Mouse (Mus musculus) hematopoietic multipotent progenitor cell, adult 10-12 weeks (in vitro differentiated cells): ENCODE results near the gene Tbc1d22b. TPM values are rescaled to one million over a fixed set of nuclear protein-coding genes. Genes with fewer than 3 reads are reported as not detected.

ENCODE experiments used
- polyA plus RNA-seq: library from polyadenylated mRNA; stranded (reverse); fragments of >175 nt; gene quantifications from 2 replicates; pipeline ENCODE4 v1.2.3, GENCODE M21; 2012; ENCODE audit warnings: low replicate concordance

The Tbc1d22b gene
- polyA plus RNA-seq: 37.5 and 54.1 TPM in 2 replicates

DNA sequence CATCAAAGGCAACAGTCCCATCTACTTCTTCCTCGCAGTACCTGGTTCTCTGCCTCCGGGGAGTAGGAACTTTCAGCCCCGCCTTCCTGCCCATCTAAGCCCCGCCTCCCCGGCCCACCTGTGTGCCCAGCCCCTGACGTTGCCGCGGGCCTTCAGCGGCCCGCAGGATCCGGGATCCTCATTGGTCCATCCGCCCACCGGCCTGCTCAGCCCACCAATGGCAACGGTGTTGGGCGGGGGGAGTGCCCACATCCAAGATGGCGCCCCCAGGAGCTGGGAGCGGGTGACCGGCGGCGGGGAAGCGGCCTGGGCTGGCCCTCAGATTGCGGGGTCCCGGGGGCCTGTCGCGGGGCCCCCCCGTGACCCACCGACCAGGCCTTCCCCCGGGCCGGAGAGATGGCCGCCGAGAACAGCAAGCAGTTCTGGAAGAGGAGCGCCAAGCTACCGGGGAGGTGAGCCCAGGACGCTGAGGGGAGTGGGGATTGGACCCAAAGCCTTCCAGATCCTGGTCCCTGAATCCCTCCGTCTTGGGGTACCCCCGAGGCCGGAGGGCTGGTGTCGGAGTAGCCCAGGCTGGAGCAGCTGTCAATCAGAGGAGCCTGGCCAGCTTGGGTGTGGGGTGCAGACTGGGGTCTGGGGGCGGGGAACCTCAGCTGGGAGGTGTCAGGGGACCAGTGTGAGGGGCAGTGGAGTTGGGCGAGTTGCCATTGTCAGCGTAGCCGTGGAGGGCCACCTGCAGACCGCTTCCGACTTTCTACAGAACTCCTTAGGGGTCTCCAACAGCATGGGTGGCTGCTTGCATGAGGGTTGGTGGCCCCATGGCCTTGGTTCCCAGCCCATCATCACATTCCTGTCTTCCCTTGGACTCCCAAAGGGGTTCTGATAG is at the start of gene Tbc1d22b, which contains the start of gene Gm17657:
Tbc1d22b (plus strand) TSS at position 243 of the 886 bp plus-strand sequence.
Gm17657 (minus strand) TSS at position 96 of the 886 bp plus-strand sequence.

DNA sequence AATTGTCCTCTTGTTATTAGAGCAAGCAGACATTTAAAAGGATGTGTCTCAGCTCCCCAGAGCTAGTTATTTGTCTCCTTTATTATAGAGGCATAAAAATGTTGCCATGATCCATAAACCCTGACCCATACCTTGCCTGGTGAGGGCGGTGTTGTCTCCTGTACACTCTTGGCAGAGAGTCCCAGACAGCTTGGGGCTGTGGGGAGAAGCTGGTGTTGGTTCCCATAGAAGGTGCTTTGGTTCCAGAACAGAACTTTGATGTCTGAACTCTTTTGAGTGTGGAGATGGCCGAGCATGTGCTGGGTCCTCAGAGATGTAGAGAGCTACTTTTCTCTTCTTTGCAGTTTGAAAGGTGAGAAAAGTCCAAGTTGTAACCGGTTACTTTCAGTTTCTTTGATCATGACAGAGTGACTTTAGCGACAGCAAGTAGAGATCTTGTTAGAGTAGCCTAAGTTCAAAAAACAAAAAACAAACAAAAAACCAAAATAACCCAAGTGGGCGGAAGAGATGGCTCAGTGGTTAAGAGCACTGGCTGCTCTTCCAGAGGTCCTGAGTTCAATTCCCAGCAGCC is 2.7 kb downstream of the Tbc1d22b start, which contains the start of gene Tmem217:
Tmem217 (minus strand) TSS at position 224 of the 571 bp plus-strand sequence.

DNA sequence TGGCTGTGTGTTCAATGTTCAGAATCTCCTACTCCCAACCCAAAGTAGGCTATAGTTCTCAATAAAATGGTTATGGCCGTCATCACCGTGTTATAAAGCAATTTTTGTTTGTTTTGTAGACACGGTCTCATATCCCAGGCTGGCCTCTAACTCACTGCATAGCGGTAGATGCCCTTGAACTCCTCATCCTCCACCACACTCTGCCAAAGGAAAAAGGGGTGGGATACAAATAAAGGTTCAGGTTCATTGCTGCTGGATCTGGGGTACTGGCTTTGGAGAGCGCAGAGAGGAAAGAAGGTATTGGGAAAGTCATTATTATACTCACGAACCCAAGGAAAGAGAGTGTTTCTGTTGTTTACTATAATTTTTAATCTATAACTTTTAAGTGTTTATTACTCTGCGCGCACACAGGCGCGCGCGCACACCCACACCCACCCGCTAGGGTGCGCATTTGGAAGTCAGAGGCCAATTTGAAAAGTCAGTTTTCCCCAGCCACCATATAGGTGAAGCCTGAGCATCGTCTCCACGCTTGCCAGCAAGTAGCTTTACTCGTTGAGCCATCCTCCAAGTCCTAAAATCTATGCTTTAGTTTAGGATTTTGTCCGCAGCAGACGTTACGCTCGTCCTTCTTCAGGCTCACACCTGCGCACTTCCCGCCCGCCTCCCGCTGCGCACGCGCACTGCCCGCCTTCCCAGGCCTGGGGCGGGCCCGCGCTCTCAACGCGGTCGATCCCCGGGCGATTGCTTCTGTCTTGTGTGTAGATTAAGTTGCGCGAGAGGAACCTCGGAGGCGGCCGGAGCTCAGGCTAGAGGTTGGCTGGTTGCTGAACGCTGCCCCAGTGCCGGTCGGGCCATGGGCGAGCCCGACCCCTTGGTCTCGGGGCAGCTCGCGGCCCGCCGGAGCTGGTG is 64.8 kb downstream of the Tbc1d22b start, which contains the start of the genes Rnf8 and Gm28043:
Rnf8 (plus strand) TSS at position 676 of the 909 bp plus-strand sequence.
Gm28043 (plus strand) TSS at position 762 of the 909 bp plus-strand sequence.

Other genes starting within 250 kb of the Tbc1d22b start
- 27.6 and 77.3 TPM in 2 replicates for gene Pi16, start 232.1 kb upstream of the Tbc1d22b start, polyA plus RNA-seq
- 107 and 147 TPM in 2 replicates for gene Mtch1, start 201.9 kb upstream of the Tbc1d22b start, polyA plus RNA-seq
- gene Fgd2, start 188.9 kb upstream of the Tbc1d22b start, polyA plus RNA-seq: 243 and 259 TPM in 2 replicates
- gene Pim1, start 59.0 kb upstream of the Tbc1d22b start, polyA plus RNA-seq: 73.2 and 209 TPM in 2 replicates
- gene Gm17657, start 147 bp upstream of the Tbc1d22b start, polyA plus RNA-seq: not detected in 2 replicates
- not detected in 2 replicates for gene Tmem217, start 2.6 kb downstream of the Tbc1d22b start, polyA plus RNA-seq
- 17.6 and 28.0 TPM in 2 replicates for gene Rnf8, start 65.0 kb downstream of the Tbc1d22b start, polyA plus RNA-seq
- gene Gm28043, start 65.1 kb downstream of the Tbc1d22b start, polyA plus RNA-seq: 0.51 and 0.69 TPM in 2 replicates
- 78.4 and 109 TPM in 2 replicates for gene Cmtr1, start 110.8 kb downstream of the Tbc1d22b start, polyA plus RNA-seq
- gene Ccdc167, start 167.3 kb downstream of the Tbc1d22b start, polyA plus RNA-seq: 3.3 and 8.9 TPM in 2 replicates